Mouse (Mus musculus): ENCODE results near the gene B9d1. TPM values are rescaled to one million over a fixed set of nuclear protein-coding genes. Genes with fewer than 3 reads are reported as not detected.

The B9d1 gene
- polyA plus RNA-seq, 1 experiment from 2014 or later = 44.4 TPM

DNA sequence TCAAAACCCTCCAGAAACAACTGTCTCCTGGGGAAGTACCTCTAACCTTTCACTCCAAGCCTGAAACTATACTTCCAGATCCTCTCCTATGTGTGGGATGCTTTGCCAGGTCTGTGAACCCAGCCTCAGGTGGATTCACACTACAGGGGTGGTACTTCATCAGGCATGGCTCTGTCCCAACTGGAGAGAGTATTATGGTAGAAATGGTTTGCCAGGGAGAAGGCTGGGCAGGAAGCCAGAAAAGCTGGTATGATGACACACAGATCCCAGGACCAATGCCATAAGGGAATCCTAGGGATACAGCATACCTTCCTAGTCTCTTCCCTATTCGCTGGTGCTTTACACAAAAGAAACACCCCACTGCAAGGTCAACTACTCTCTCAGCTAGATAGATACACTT lies 21.9 kb downstream of the B9d1 start:
- DNase-seq (ENCODE audit: low spot score) = no peak
- peaks cover 61% of the 10 kb centered on the region for H3K36me3 ChIP-seq (replicated peaks)
- H3K27ac ChIP-seq (replicated peaks) = no peak overlapping the region
- no peaks in the 10 kb centered on the region for H3K27me3 ChIP-seq (replicated peaks; ENCODE audit: low read depth, poor library complexity, severe bottlenecking)
- no peak overlapping the region for H3K4me3 ChIP-seq
- H3K9me3 ChIP-seq = no peaks in the 10 kb centered on the region
- peaks cover 7% of the 10 kb centered on the region; the same call in 1 of the 2 replicates for H3K4me1 ChIP-seq
- WGBS = 91% methylated on average over 1 of the region's 1 CpGs

DNA sequence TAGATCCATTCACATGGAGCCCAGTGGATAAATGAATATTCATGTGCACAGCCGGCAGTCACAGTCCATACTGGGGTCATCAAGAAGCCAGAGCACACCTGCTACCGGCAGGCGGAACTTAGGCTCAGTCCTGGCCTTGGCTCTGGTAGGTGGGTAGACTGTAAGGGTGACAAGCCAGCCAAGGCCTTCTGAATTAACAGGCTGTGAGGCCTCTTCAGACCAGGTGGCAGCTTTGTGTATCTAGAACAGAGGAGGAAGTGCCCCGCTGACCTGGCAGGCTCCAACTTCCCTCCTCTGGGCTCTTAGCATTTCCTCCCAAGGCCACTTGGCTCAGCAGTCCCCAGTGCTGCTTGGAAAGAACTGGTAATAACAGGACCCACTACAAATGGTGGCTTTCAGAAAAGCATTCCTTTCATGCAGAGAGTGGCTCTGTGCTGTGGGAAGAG lies 24.3 kb downstream of the B9d1 start:
- peaks cover 66% of the 10 kb centered on the region for H3K36me3 ChIP-seq (replicated peaks)
- WGBS = 60% methylated on average over 4 of the region's 4 CpGs

DNA sequence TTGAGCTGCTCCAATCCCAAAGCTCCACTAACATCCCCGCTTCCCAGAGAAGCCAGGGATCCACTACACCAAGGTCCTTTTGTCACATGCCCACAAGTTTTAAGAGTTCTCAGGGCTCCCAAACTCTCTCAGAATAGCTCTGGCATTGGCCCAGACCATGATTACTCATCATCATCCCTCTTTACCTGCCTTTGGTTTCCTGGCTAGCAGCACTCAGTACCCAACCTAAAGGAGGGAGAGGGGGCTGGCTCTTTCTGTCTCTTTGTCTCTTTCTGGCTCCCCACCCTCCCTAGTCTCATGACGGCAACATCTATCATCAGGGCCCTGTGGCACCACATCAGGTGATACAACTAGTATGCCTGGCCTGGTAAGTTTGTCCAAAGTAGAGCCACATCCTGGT lies 27.9 kb downstream of the B9d1 start:
- peaks cover 15% of the 10 kb centered on the region for H3K4me1 ChIP-seq
- no peak overlapping the region for H3K27ac ChIP-seq (replicated peaks)
- H3K36me3 ChIP-seq (replicated peaks) = peaks cover 53% of the 10 kb centered on the region
- H3K27me3 ChIP-seq (replicated peaks; ENCODE audit: low read depth, poor library complexity, severe bottlenecking) = no peaks in the 10 kb centered on the region
- DNase-seq (ENCODE audit: low spot score) = no peak
- no peak overlapping the region for H3K4me3 ChIP-seq
- 94% methylated on average over 2 of the region's 2 CpGs for WGBS
- no peaks in the 10 kb centered on the region for H3K9me3 ChIP-seq

More for the DNA sequence above, 24.3 kb downstream of the B9d1 start:
- H3K27me3 ChIP-seq (replicated peaks; ENCODE audit: low read depth, poor library complexity, severe bottlenecking) = no peaks in the 10 kb centered on the region
- no peak overlapping the region for H3K27ac ChIP-seq (replicated peaks)
- no peak overlapping the region for H3K4me3 ChIP-seq
- DNase-seq (ENCODE audit: low spot score) = no peak
- H3K9me3 ChIP-seq = no peaks in the 10 kb centered on the region
- peaks cover 11% of the 10 kb centered on the region for H3K4me1 ChIP-seq

DNA sequence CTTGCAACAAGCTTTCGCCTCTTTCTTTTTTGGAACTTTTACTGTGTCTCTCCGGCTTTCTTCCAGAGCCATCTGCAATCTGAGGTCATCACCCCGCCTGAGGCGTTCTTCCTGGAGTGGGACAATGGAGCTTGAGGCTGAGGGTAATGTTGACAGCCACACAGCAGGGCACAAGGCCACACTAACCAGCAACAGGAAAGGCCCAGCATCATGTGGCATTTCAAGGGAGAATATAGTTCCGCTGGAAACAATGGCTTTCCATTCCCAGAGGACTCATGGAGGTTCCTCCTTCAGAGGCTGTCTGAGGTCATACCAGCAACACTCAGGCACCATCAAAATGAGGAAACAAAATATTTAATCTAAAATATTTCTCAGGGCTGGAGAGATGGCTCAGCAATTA lies 28.6 kb downstream of the B9d1 start:
- peaks cover 15% of the 10 kb centered on the region for H3K4me1 ChIP-seq
- DNase-seq (ENCODE audit: low spot score) = peak; percentile 21

DNA sequence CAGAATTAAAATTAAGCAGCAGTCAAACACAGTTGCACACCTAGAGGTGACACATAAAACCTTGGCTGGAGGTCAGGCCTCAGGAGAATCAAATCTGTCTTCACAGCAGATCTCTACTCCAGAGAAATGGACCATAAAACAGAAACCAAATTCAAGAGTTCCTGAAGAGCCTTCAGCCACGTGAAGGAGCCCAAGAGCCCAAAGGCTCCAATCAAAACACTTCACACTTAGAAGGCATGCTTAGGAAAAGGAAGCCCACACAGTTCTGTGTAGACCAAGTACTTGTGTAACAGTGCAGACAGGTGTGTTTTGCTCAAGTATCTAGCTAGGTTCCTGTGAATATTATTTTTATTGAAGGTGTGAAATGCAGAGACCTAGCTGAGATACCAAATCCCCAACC lies 30.6 kb downstream of the B9d1 start:
- Histone ChIP-seq H3K4me3 (no peak overlapping the region), H3K9me3 (no peaks in the 10 kb centered on the region), H3K27ac (replicated peaks) (no peak overlapping the region), H3K36me3 (replicated peaks) (peaks cover 41% of the 10 kb centered on the region), H3K27me3 (replicated peaks; ENCODE audit: low read depth, poor library complexity, severe bottlenecking) (no peaks in the 10 kb centered on the region), H3K4me1 (peaks cover 9% of the 10 kb centered on the region)
- WGBS = 71% methylated on average over 1 of the region's 1 CpGs
- no peak for DNase-seq (ENCODE audit: low spot score)

More for the DNA sequence above, 28.6 kb downstream of the B9d1 start:
- Histone ChIP-seq H3K27me3 (replicated peaks; ENCODE audit: low read depth, poor library complexity, severe bottlenecking) (no peaks in the 10 kb centered on the region), H3K9me3 (no peaks in the 10 kb centered on the region), H3K27ac (replicated peaks) (no peak overlapping the region), H3K36me3 (replicated peaks) (peaks cover 49% of the 10 kb centered on the region), H3K4me3 (no peak overlapping the region)
- WGBS = 61% methylated on average over 5 of the region's 5 CpGs

DNA sequence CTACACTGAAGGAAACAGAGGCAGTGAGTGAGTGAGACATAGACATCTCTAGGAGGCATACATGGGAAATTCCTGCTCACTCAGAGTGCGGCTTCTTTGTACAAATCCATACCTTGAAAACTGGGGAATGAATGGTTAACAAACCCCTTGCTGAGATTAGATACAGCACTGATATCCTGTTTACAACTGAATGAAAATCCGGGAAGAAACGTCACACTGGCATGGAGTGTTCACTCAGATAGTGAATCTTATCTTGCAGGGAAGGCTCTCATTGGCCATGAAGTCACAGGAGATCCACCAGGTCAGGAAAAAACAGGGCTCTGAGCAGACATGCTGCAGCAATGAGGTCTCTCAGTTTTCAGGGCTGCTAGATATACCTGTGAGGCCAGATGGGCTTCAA lies 32.0 kb downstream of the B9d1 start:
- WGBS = 75% methylated on average over 3 of the region's 3 CpGs
- H3K27ac ChIP-seq (replicated peaks) = no peak overlapping the region

DNA sequence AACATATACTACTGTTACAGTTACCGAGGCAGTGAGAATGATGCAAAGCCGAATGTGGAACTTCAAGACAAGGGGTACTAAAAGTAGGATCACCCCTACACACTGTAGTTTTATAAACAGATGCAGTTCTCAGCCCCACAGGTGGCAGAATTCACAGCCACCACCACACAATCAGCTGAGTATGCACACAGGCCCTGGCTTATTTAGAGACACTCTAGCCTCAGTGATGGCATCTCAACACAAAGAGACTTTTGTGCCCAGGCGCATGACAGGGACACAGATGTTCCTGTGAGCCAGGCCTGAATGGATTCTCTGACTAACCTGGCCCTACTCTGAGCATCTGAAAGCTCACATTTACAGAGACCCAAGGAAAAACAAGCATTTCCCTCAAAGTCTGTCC lies 32.4 kb downstream of the B9d1 start:
- H3K4me1 ChIP-seq = peaks cover 17% of the 10 kb centered on the region
- 77% methylated on average over 3 of the region's 3 CpGs for WGBS
- H3K9me3 ChIP-seq = no peaks in the 10 kb centered on the region
- H3K27ac ChIP-seq (replicated peaks) = no peak overlapping the region
- H3K4me3 ChIP-seq = no peak overlapping the region
- H3K36me3 ChIP-seq (replicated peaks) = peaks cover 36% of the 10 kb centered on the region
- no peak for DNase-seq (ENCODE audit: low spot score)
- H3K27me3 ChIP-seq (replicated peaks; ENCODE audit: low read depth, poor library complexity, severe bottlenecking) = no peaks in the 10 kb centered on the region

More for the DNA sequence above, 32.0 kb downstream of the B9d1 start:
- H3K4me3 ChIP-seq = no peak overlapping the region
- no peak for DNase-seq (ENCODE audit: low spot score)
- peaks cover 34% of the 10 kb centered on the region for H3K36me3 ChIP-seq (replicated peaks)
- no peaks in the 10 kb centered on the region for H3K27me3 ChIP-seq (replicated peaks; ENCODE audit: low read depth, poor library complexity, severe bottlenecking)
- no peaks in the 10 kb centered on the region for H3K9me3 ChIP-seq
- peaks cover 17% of the 10 kb centered on the region for H3K4me1 ChIP-seq

DNA sequence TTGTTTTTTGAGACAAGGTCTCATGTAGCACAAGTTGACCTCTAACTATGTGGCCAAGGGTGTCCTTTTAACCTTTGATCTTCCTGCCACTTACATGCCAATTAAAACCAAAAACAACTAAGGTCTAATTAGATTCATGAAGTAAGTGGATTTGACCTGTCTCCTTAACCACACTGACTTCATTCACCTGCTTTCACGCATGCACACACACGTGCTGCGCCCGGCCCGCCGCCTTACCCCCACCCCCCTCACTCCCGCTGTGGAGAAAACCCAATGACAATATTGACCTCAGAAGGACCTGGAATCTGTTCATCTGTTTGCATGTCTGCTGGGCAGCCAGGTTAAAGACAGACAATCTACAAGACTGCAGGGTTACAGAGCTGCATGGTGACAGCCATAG lies 35.7 kb downstream of the B9d1 start:
- Histone ChIP-seq H3K4me1 (peaks cover 12% of the 10 kb centered on the region), H3K27ac (replicated peaks) (no peak overlapping the region), H3K9me3 (no peaks in the 10 kb centered on the region), H3K4me3 (no peak overlapping the region), H3K36me3 (replicated peaks) (peaks cover 49% of the 10 kb centered on the region), H3K27me3 (replicated peaks; ENCODE audit: low read depth, poor library complexity, severe bottlenecking) (no peaks in the 10 kb centered on the region)
- 69% methylated on average over 7 of the region's 7 CpGs for WGBS
- DNase-seq (ENCODE audit: low spot score) = no peak

DNA sequence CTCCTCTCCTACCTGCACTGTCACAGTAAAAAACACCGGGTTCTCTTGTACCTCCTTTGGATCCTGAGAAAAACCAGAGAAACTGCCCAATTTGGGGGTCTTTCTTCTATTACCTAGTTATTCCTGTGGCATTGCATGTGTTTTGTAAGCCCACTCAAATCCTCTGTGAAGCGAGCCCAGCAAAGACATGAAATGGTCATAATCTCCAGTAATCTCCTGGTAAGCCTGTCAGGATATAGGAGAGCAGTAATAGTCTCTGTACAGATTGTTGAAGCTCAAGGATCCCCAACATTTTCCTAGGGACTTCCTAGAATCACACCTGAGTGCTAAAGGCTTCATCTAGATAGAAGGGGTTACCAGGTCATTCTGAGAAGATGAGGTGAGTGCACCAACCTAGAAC lies 36.2 kb downstream of the B9d1 start:
- Histone ChIP-seq H3K27me3 (replicated peaks; ENCODE audit: low read depth, poor library complexity, severe bottlenecking) (no peaks in the 10 kb centered on the region), H3K4me3 (no peak overlapping the region), H3K27ac (replicated peaks) (no peak overlapping the region), H3K9me3 (no peaks in the 10 kb centered on the region), H3K36me3 (replicated peaks) (peaks cover 54% of the 10 kb centered on the region), H3K4me1 (peaks cover 12% of the 10 kb centered on the region)
- no peak for DNase-seq (ENCODE audit: low spot score)
- WGBS = 88% methylated on average over 2 of the region's 2 CpGs

DNA sequence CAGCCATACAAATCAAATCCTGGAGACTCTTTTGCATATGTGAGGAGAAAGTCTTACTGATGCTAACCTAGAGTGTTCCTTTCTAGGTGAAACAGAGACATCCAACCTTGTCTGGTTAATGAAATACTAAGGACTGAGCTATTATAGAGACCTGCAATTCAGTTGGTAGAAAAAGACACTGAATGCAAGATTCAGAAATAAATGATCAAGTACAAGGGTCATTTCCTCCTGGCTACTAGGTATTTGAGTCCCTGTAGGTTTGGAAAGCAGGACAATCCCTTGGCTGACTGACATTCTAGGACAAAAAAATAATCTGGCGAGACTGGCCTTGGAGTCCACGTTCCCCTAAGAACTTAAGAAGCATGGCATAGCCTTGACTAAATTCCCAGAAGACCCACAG lies 40.6 kb downstream of the B9d1 start:
- peaks cover 50% of the 10 kb centered on the region for H3K36me3 ChIP-seq (replicated peaks)

DNA sequence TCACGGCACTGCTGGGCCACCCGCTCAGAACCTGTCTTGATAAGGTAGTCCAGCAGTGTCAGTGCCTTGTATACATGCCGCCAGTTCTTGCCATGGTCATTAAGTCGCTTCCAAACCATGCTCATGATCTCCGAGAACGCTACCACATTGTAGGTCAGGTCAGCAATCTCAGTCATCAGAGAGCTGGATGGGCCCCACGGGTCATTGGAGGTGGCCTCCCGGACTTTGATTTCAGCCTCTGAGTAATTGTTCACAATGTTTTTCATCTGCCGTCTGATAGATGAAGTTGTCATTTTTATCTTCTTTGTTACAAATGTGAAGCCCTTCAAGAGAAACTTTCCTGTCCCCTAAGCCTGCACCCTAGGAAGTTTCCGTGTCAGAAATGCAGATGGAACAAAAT lies 41.5 kb downstream of the B9d1 start:
- H3K27ac ChIP-seq (replicated peaks) = no peak overlapping the region
- H3K4me3 ChIP-seq = no peak overlapping the region
- 90% methylated on average over 10 of the region's 10 CpGs for WGBS
- no peaks in the 10 kb centered on the region for H3K9me3 ChIP-seq
- no peak for DNase-seq (ENCODE audit: low spot score)
- no peaks in the 10 kb centered on the region for H3K27me3 ChIP-seq (replicated peaks; ENCODE audit: low read depth, poor library complexity, severe bottlenecking)
- no peaks in the 10 kb centered on the region for H3K4me1 ChIP-seq
- peaks cover 46% of the 10 kb centered on the region for H3K36me3 ChIP-seq (replicated peaks)

More for the DNA sequence above, 40.6 kb downstream of the B9d1 start:
- 95% methylated on average over 2 of the region's 2 CpGs for WGBS
- Histone ChIP-seq H3K4me1 (peaks cover 8% of the 10 kb centered on the region), H3K9me3 (no peaks in the 10 kb centered on the region), H3K4me3 (no peak overlapping the region), H3K27me3 (replicated peaks; ENCODE audit: low read depth, poor library complexity, severe bottlenecking) (no peaks in the 10 kb centered on the region), H3K27ac (replicated peaks) (no peak overlapping the region)
- no peak for DNase-seq (ENCODE audit: low spot score)

DNA sequence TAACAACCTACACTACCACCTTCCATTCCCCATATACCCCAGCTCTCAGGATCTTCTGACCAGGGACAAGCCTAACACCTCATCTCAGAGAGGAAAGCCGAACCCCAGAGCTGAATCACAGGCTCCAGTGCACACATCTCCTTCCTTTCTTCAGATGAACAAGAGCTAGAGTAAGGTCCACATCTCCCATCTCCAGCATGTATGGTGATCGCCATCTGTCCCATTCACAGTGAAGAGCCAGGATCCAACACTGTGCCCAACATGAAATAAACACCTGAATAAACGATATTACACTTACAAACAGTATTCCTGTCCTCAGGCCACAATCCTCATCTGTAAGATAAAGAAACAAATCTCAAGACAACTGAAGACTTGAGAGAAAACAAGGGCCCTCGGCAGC lies 42.8 kb downstream of the B9d1 start:
- no peaks in the 10 kb centered on the region for H3K4me1 ChIP-seq
- WGBS = 89% methylated on average over 4 of the region's 4 CpGs
- no peak overlapping the region for H3K4me3 ChIP-seq
- peaks cover 37% of the 10 kb centered on the region for H3K36me3 ChIP-seq (replicated peaks)
- H3K9me3 ChIP-seq = no peaks in the 10 kb centered on the region
- no peaks in the 10 kb centered on the region for H3K27me3 ChIP-seq (replicated peaks; ENCODE audit: low read depth, poor library complexity, severe bottlenecking)
- DNase-seq (ENCODE audit: low spot score) = no peak
- H3K27ac ChIP-seq (replicated peaks) = no peak overlapping the region

DNA sequence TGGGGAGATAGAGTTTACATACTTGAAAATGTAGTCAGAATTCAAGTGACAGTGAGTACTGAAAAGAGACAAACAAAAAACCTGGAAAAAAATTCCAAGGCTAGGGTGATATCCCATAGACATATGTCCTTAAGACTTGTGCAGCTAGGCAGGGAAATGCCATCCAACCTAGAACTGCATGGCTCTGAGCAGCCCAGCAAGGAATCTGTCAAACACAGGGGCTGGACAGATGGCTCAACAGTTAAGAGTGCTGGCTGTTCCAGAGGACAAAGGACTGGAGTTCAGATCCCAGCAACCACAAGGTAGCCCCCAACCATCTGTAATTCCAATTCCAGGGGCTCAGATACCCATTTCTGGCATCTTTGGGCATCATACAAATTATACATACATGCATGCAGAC lies 45.7 kb downstream of the B9d1 start:
- H3K4me1 ChIP-seq = no peaks in the 10 kb centered on the region; the same call in 1 of the 2 replicates
- no peak for DNase-seq (ENCODE audit: low spot score)
- no peaks in the 10 kb centered on the region for H3K9me3 ChIP-seq
- peaks cover 13% of the 10 kb centered on the region for H3K36me3 ChIP-seq (replicated peaks)
- H3K27me3 ChIP-seq (replicated peaks; ENCODE audit: low read depth, poor library complexity, severe bottlenecking) = no peaks in the 10 kb centered on the region
- no peak overlapping the region for H3K27ac ChIP-seq (replicated peaks)
- no peak overlapping the region for H3K4me3 ChIP-seq
